Mouse (Mus musculus) kidney, embryonic 14.5 days (tissue): ENCODE measurements around the gene Pex5l. TPM values are rescaled to one million over a fixed set of nuclear protein-coding genes. Genes with fewer than 3 reads are reported as not detected.
A peak's percentile ranks its signal among the peaks of the same experiment; 100 is the strongest.

Experiments
- ATAC-seq: fragments of 200-750 bp; cut with Nextera tagmentation; 2 replicates; pipeline ENCODE4 v1.8.0; 2017; ENCODE audit warnings: moderate number of reproducible peaks, mild to moderate bottlenecking, moderate TSS enrichment, moderate library complexity; ENCODE audit not compliant: low FRiP score, low TSS enrichment
- H3K27ac ChIP-seq: fragments of 300-500 bp; sonication (generic); 2 replicates; pipeline ENCODE4 v1.5.1; 2014; ENCODE audit warnings: low read depth, mild to moderate bottlenecking, low read length, moderate library complexity, mixed read lengths
- H3K27me3 ChIP-seq: fragments of 300-500 bp; sonication (generic); 2 replicates; pipeline ENCODE4 v1.6.1; 2014; ENCODE audit warnings: mild to moderate bottlenecking, low read length; ENCODE audit not compliant: control insufficient read depth, insufficient read depth
- H3K36me3 ChIP-seq: fragments of 300-500 bp; sonication (generic); 2 replicates; pipeline ENCODE4 v1.6.1; 2014; ENCODE audit warnings: low read length, mixed read lengths; ENCODE audit not compliant: control insufficient read depth, insufficient read depth
- H3K4me1 ChIP-seq: fragments of 300-500 bp; sonication (generic); 2 replicates; pipeline ENCODE4 v1.6.1; 2014; ENCODE audit warnings: low read length, mixed read lengths; ENCODE audit not compliant: control insufficient read depth, insufficient read depth
- H3K4me2 ChIP-seq: fragments of 300-500 bp; sonication (generic); replicated peaks from 2 replicates; pipeline ENCODE4 v1.6.1; 2014; ENCODE audit warnings: low read depth, mild to moderate bottlenecking, low read length
- H3K4me3 ChIP-seq: fragments of 300-500 bp; sonication (generic); 2 replicates; pipeline ENCODE4 v1.5.1; 2014; ENCODE audit warnings: mild to moderate bottlenecking, low read length
- H3K9ac ChIP-seq: fragments of 300-500 bp; sonication (generic); 2 replicates; pipeline ENCODE4 v1.6.1; 2014; ENCODE audit warnings: low read depth, mild to moderate bottlenecking, low read length, moderate library complexity
- H3K9me3 ChIP-seq: fragments of 300-500 bp; sonication (generic); 2 replicates; pipeline ENCODE4 v1.6.1; 2016; ENCODE audit warnings: low read length; ENCODE audit not compliant: control insufficient read depth
- WGBS: fragments of 180-500 bp; shearing (Covaris S2); extraction: QIAGEN DNeasy Blood & Tissue Kit; methylation state at CpG from one replicate; pipeline ENCODE4 v1.1.7; 2014; 5-methylcytosine and 5-hydroxymethylcytosine counted together
- polyA plus RNA-seq: library from polyadenylated mRNA; unstranded; fragments of >200 nt; fragmentation: Nextera tagmentation; extraction: Ambion mirVana; gene quantifications from 2 replicates; pipeline ENCODE4 v1.2.1, GENCODE M21; 2014

Gene Pex5l
- polyA plus RNA-seq, 1 experiment from 2014 or later = not detected

- no peak overlapping the region for H3K4me2 ChIP-seq
- no peak overlapping the region for H3K4me3 ChIP-seq
- H3K9me3 ChIP-seq = no peaks in the 10 kb centered on the region
- no peaks in the 10 kb centered on the region for H3K4me1 ChIP-seq
- no peaks in the 10 kb centered on the region for H3K36me3 ChIP-seq
- H3K27ac ChIP-seq = no peak overlapping the region
- no peak for ATAC-seq
- WGBS = 95% methylated on average over 5 of the region's 5 CpGs
- H3K9ac ChIP-seq = no peak overlapping the region
- H3K27me3 ChIP-seq = no peaks in the 10 kb centered on the region
Observed at GRCm38 (mm10) chr3:32947486-32947885, 195.6 kb downstream of the Pex5l start.

- H3K9me3 ChIP-seq = no peaks in the 10 kb centered on the region
- H3K27ac ChIP-seq = no peak overlapping the region
- no peak overlapping the region for H3K4me3 ChIP-seq
- peak; percentile 49; the same call in 1 of the 2 replicates for ATAC-seq
- no peaks in the 10 kb centered on the region for H3K4me1 ChIP-seq
- no peaks in the 10 kb centered on the region for H3K27me3 ChIP-seq
- no peak overlapping the region for H3K9ac ChIP-seq
- 52% methylated on average over 8 of the region's 8 CpGs for WGBS
- H3K36me3 ChIP-seq = no peaks in the 10 kb centered on the region
- H3K4me2 ChIP-seq = no peak overlapping the region
Observed at GRCm38 (mm10) chr3:32939802-32940501, 203.1 kb downstream of the Pex5l start.

GRCm38 (mm10) chr3:32924168-32924567, 218.9 kb downstream of the Pex5l start:
- no peak overlapping the region for H3K4me2 ChIP-seq
- H3K27me3 ChIP-seq = no peaks in the 10 kb centered on the region
- H3K27ac ChIP-seq = no peak overlapping the region
- peaks cover 3% of the 10 kb centered on the region; the same call in 1 of the 2 replicates for H3K9me3 ChIP-seq
- ATAC-seq = no peak
- WGBS = 82% methylated on average over 6 of the region's 6 CpGs
- H3K9ac ChIP-seq = no peak overlapping the region
- H3K4me3 ChIP-seq = no peak overlapping the region
- H3K36me3 ChIP-seq = peaks cover 4% of the 10 kb centered on the region; the same call in 1 of the 2 replicates
- no peaks in the 10 kb centered on the region for H3K4me1 ChIP-seq

- Histone ChIP-seq H3K4me1 (no peaks in the 10 kb centered on the region), H3K4me2 (no peak overlapping the region), H3K9ac (no peak overlapping the region), H3K36me3 (no peaks in the 10 kb centered on the region), H3K27me3 (no peaks in the 10 kb centered on the region), H3K27ac (no peak overlapping the region), H3K4me3 (no peak overlapping the region), H3K9me3 (no peaks in the 10 kb centered on the region)
- 41% methylated on average over 7 of the region's 7 CpGs for WGBS
- ATAC-seq = peak; percentile 78; the same call in 1 of the 2 replicates
Observed at GRCm38 (mm10) chr3:32910071-32910551, 232.9 kb downstream of the Pex5l start.

GRCm38 (mm10) chr3:32908400-32908799, 234.6 kb downstream of the Pex5l start:
- no peak overlapping the region for H3K4me2 ChIP-seq
- H3K4me3 ChIP-seq = no peak overlapping the region
- no peak for ATAC-seq
- 89% methylated on average over 3 of the region's 3 CpGs for WGBS
- H3K4me1 ChIP-seq = no peaks in the 10 kb centered on the region
- no peaks in the 10 kb centered on the region for H3K27me3 ChIP-seq
- no peak overlapping the region for H3K27ac ChIP-seq
- no peaks in the 10 kb centered on the region for H3K9me3 ChIP-seq
- no peaks in the 10 kb centered on the region for H3K36me3 ChIP-seq
- H3K9ac ChIP-seq = no peak overlapping the region

GRCm38 (mm10) chr3:32905850-32906779, 236.9 kb downstream of the Pex5l start:
- no peak overlapping the region for H3K27ac ChIP-seq
- no peak overlapping the region for H3K4me3 ChIP-seq
- H3K9ac ChIP-seq = no peak overlapping the region
- H3K4me1 ChIP-seq = no peaks in the 10 kb centered on the region
- 86% methylated on average over 8 of the region's 8 CpGs for WGBS
- no peaks in the 10 kb centered on the region for H3K36me3 ChIP-seq
- H3K4me2 ChIP-seq = no peak overlapping the region
- no peak for ATAC-seq
- H3K9me3 ChIP-seq = no peaks in the 10 kb centered on the region
- H3K27me3 ChIP-seq = no peaks in the 10 kb centered on the region

GRCm38 (mm10) chr3:32904599-32904998, 238.4 kb downstream of the Pex5l start:
- ATAC-seq = no peak
- H3K4me2 ChIP-seq = no peak overlapping the region
- no peaks in the 10 kb centered on the region for H3K27me3 ChIP-seq

GRCm38 (mm10) chr3:32903462-32903861, 239.6 kb downstream of the Pex5l start:
- Histone ChIP-seq H3K9me3 (no peaks in the 10 kb centered on the region), H3K27me3 (no peaks in the 10 kb centered on the region), H3K36me3 (no peaks in the 10 kb centered on the region), H3K4me2 (no peak overlapping the region), H3K9ac (no peak overlapping the region), H3K4me1 (no peaks in the 10 kb centered on the region), H3K27ac (no peak overlapping the region), H3K4me3 (no peak overlapping the region)
- 76% methylated on average over 4 of the region's 4 CpGs for WGBS
- no peak for ATAC-seq

More at GRCm38 (mm10) chr3:32904599-32904998, 238.4 kb downstream of the Pex5l start:
- Histone ChIP-seq H3K4me3 (no peak overlapping the region), H3K27ac (no peak overlapping the region), H3K9me3 (no peaks in the 10 kb centered on the region), H3K36me3 (no peaks in the 10 kb centered on the region), H3K4me1 (no peaks in the 10 kb centered on the region), H3K9ac (no peak overlapping the region)
- WGBS = 65% methylated on average over 1 of the region's 1 CpGs
